ENCODE assay signal across 9 mouse cellular contexts in genomic region chr1:156997476-156998305, GRCm38 (mm10). TPM values are rescaled to one million over a fixed set of nuclear protein-coding genes. Genes with fewer than 3 reads are reported as not detected.
A peak's percentile ranks its signal among the peaks of the same experiment; 100 is the strongest.
DNase-seq lines count a peak whose midpoint lies in the region; ATAC-seq lines count a peak whose summit lies in the region.
"Had no signal": no experiment of that assay in that cellular context is flagged by ENCODE, and none has a peak within 500 bp of the region (broad histone marks: within the 10 kb centered on the region; RNA-seq: fewer than 3 reads in every experiment).

No protein-coding gene starts in this region.

- no peaks in the 10 kb centered on the region for H3K36me3 ChIP-seq in embryonic facial prominence, embryonic 10.5 days (replicated peaks)
- H3K36me3 ChIP-seq in limb, embryonic 12.5 days: no peaks in the 10 kb centered on the region
- no peaks in the 10 kb centered on the region for H3K36me3 ChIP-seq in stomach, embryonic 16.5 days (ENCODE audit: control insufficient read depth, insufficient read depth, low read length)

- no peaks in the 10 kb centered on the region for H3K9me3 ChIP-seq in embryonic facial prominence, embryonic 10.5 days
- H3K9me3 ChIP-seq in limb, embryonic 12.5 days: no peaks in the 10 kb centered on the region
- no peaks in the 10 kb centered on the region for H3K9me3 ChIP-seq in stomach, embryonic 16.5 days (replicated peaks; ENCODE audit: control insufficient read depth, low read length)

- H3K27ac ChIP-seq in embryonic facial prominence, embryonic 10.5 days (replicated peaks): peak overlapping the region; percentile 20
- H3K27ac ChIP-seq in limb, embryonic 12.5 days: 0 out of 2 replicates have a peak overlapping the region, but pooled peaks have one; percentile 54
- no peak overlapping the region for H3K27ac ChIP-seq in stomach, embryonic 16.5 days (ENCODE audit: low read length)

- WGBS in embryonic facial prominence, embryonic 10.5 days: 47% methylated on average over 12 of the region's 12 CpGs
- 39% methylated on average over 12 of the region's 12 CpGs for WGBS in limb, embryonic 12.5 days
- 54% methylated on average over 12 of the region's 12 CpGs for WGBS in stomach, embryonic 16.5 days

- no peak overlapping the region for H3K4me2 ChIP-seq in limb, embryonic 12.5 days
- no peak overlapping the region for H3K4me2 ChIP-seq in stomach, embryonic 16.5 days (ENCODE audit: low read depth, low read length)
- H3K4me2 ChIP-seq: lung, embryonic 14.5 days had no signal

- no peak; the same call in 1 of the 2 replicates for ATAC-seq in limb, embryonic 12.5 days (ENCODE audit: insufficient number of reproducible peaks, insufficient read depth, low FRiP score, low TSS enrichment, low read depth)
- peak; percentile 42; the same call in 1 of the 2 replicates for ATAC-seq in stomach, embryonic 16.5 days (ENCODE audit: insufficient read depth, low FRiP score)

- DNase-seq in adrenal gland, postnatal 14 days: peak; percentile 42
- no peak for DNase-seq in adrenal gland, postnatal 25 days
- peak; percentile 98 for DNase-seq in 3T3-L1 (ENCODE audit: low read depth, low spot score)
- DNase-seq in embryonic facial prominence, embryonic 10.5 days (ENCODE audit: low spot score): peak; percentile 29
- no peak for DNase-seq in gastrocnemius, adult 18-20 months (ENCODE audit: low spot score)
- DNase-seq in thymus, adult 18-20 months: no peak
- DNase-seq: lung, embryonic 14.5 days had no signal

- no peak overlapping the region for H3K9ac ChIP-seq in limb, embryonic 12.5 days (replicated peaks)
- H3K9ac ChIP-seq in stomach, embryonic 16.5 days (ENCODE audit: low read length): no peak overlapping the region
- H3K9ac ChIP-seq: lung, embryonic 14.5 days had no signal

- H3K27me3 ChIP-seq in embryonic facial prominence, embryonic 10.5 days (replicated peaks; ENCODE audit: low read depth, poor library complexity, severe bottlenecking): peaks cover 4% of the 10 kb centered on the region; the same call in 1 of the 2 replicates
- H3K27me3 ChIP-seq in limb, embryonic 12.5 days: no peaks in the 10 kb centered on the region
- H3K27me3 ChIP-seq in stomach, embryonic 16.5 days (ENCODE audit: control insufficient read depth, insufficient read depth, low read length): no peaks in the 10 kb centered on the region

- H3K4me3 ChIP-seq in embryonic facial prominence, embryonic 10.5 days: no peak overlapping the region
- no peak overlapping the region for H3K4me3 ChIP-seq in limb, embryonic 12.5 days (replicated peaks)
- no peak overlapping the region for H3K4me3 ChIP-seq in stomach, embryonic 16.5 days (replicated peaks; ENCODE audit: low read length)

- H3K4me1 ChIP-seq in embryonic facial prominence, embryonic 10.5 days: peaks cover 29% of the 10 kb centered on the region
- H3K4me1 ChIP-seq in limb, embryonic 12.5 days (replicated peaks): peaks cover 20% of the 10 kb centered on the region
- H3K4me1 ChIP-seq in stomach, embryonic 16.5 days (ENCODE audit: control insufficient read depth, insufficient read depth, low read length): peaks cover 8% of the 10 kb centered on the region; the same call in 1 of the 2 replicates

RNA-seq across cellular contexts. Expression of gene Ralgps2, which starts 58.3 kb away (rescaled TPM):
- total RNA-seq in adrenal gland, postnatal 14 days (2021): 28.6 and 30.3 TPM in 2 replicates
- total RNA-seq in adrenal gland, postnatal 25 days (2021): 29.6 and 35.5 TPM in 2 replicates
- polyA plus RNA-seq in embryonic facial prominence, embryonic 10.5 days (2016; fragmentation: Nextera tagmentation; extraction: Ambion mirVana): 84.0 and 90.1 TPM in 2 replicates
- polyA plus RNA-seq in limb, embryonic 12.5 days (2016; fragmentation: Nextera tagmentation; extraction: Ambion mirVana): 76.9 and 83.1 TPM in 2 replicates
- 54.5 and 57.1 TPM in 2 replicates for polyA plus RNA-seq in stomach, embryonic 16.5 days (2015; fragmentation: Nextera tagmentation; extraction: Ambion mirVana)
- 1 to 10 TPM in 1 of 2 experiments, under 1 TPM in 1; 0.57 to 2.0 TPM for total RNA-seq in gastrocnemius, adult 18-20 months (2021)

Comparison
In these comparisons a context has a peak if more than half of its experiments do, and no peak if none do; other contexts are left out.
1. DNase-seq: peak in adrenal gland, postnatal 14 days (single experiment), 3T3-L1 (single experiment) and embryonic facial prominence, embryonic 10.5 days (single experiment); none in adrenal gland, postnatal 25 days (single experiment), gastrocnemius, adult 18-20 months (single experiment) and thymus, adult 18-20 months (0 of 2).